Mouse (Mus musculus) ES-Bruce4 (cell line): ENCODE measurements around the gene Tom1. TPM values are rescaled to one million over a fixed set of nuclear protein-coding genes. Genes with fewer than 3 reads are reported as not detected.

ENCODE experiments used
- H3K27ac ChIP-seq: 2 replicates; pipeline ENCODE4 v1.5.1; 2012; ENCODE audit warnings: low read length, inconsistent platforms; ENCODE audit not compliant: insufficient read depth
- H3K27me3 ChIP-seq: 2 replicates; pipeline ENCODE4 v1.6.1; 2012; ENCODE audit warnings: mild to moderate bottlenecking, low read length, inconsistent platforms; ENCODE audit not compliant: control insufficient read depth, poor library complexity, insufficient read depth, severe bottlenecking
- H3K36me3 ChIP-seq: 2 replicates; pipeline ENCODE4 v1.6.1; 2012; ENCODE audit warnings: inconsistent platforms, mild to moderate bottlenecking, low read length, moderate library complexity; ENCODE audit not compliant: control insufficient read depth, poor library complexity, insufficient read depth, severe bottlenecking
- H3K4me1 ChIP-seq: one replicate; pipeline ENCODE4 v1.8.1; 2011; ENCODE audit warnings: low read length; ENCODE audit not compliant: control insufficient read depth, insufficient read depth
- H3K4me3 ChIP-seq: 2 replicates; pipeline ENCODE4 v1.5.1; 2011; ENCODE audit warnings: low read depth, mild to moderate bottlenecking, low read length
- H3K9ac ChIP-seq: 2 replicates; pipeline ENCODE4 v1.6.1; 2012; ENCODE audit warnings: low read depth, mild to moderate bottlenecking, inconsistent platforms; ENCODE audit not compliant: poor library complexity, severe bottlenecking
- H3K9me3 ChIP-seq: replicated peaks from 2 replicates; pipeline ENCODE4 v1.6.1; 2012; ENCODE audit warnings: mild to moderate bottlenecking, low read length, inconsistent platforms; ENCODE audit not compliant: control insufficient read depth, poor library complexity, insufficient read depth, severe bottlenecking
- CTCF ChIP-seq: IDR thresholded peaks from one replicate; pipeline ENCODE4 v1.8.1; 2011; ENCODE audit warnings: low read depth, low read length
- EP300 ChIP-seq: IDR thresholded peaks from 2 replicates; pipeline ENCODE4 v1.6.1; 2011; ENCODE audit warnings: low read depth, low read length; ENCODE audit not compliant: insufficient read depth
- POLR2A ChIP-seq: IDR thresholded peaks from one replicate; pipeline ENCODE4 v1.8.1; 2011; ENCODE audit warnings: low read length; ENCODE audit not compliant: insufficient read depth
- polyA plus RNA-seq: library from polyadenylated mRNA; stranded (reverse); fragments of >200 nt; gene quantifications from 2 replicates; pipeline ENCODE4 v1.2.4, GENCODE M21; 2011; ENCODE audit warnings: low read depth; ENCODE audit not compliant: missing spikeins, insufficient read depth, insufficient read length

Gene Tom1
- polyA plus RNA-seq, 1 experiment = 46.1 TPM

- Histone ChIP-seq H3K36me3 (no peaks in the 10 kb centered on the region), H3K27me3 (no peaks in the 10 kb centered on the region), H3K9ac (no peak overlapping the region), H3K4me1 (peaks cover 2% of the 10 kb centered on the region), H3K27ac (no peak overlapping the region), H3K9me3 (no peaks in the 10 kb centered on the region), H3K4me3 (no peak overlapping the region)
- no peak for TF ChIP-seq CTCF
- no peak for TF ChIP-seq EP300
- no peak for TF ChIP-seq POLR2A
Observed at GRCm38 (mm10) chr8:75082181-75082805, 48.8 kb downstream of the Tom1 start.

- Histone ChIP-seq H3K4me1 (peaks cover 3% of the 10 kb centered on the region), H3K9ac (peak overlapping the region; percentile 51), H3K36me3 (no peaks in the 10 kb centered on the region), H3K4me3 (peak overlapping the region; percentile 66), H3K27me3 (no peaks in the 10 kb centered on the region), H3K27ac (peak overlapping the region; percentile 95), H3K9me3 (no peaks in the 10 kb centered on the region)
- TF ChIP-seq CTCF (no peak), EP300 (peak; percentile 95), POLR2A (no peak)
Observed at GRCm38 (mm10) chr8:75083846-75084245, 50.3 kb downstream of the Tom1 start.

- Histone ChIP-seq H3K27me3 (no peaks in the 10 kb centered on the region), H3K4me3 (no peak overlapping the region), H3K27ac (peak overlapping the region; percentile 70)
Observed at GRCm38 (mm10) chr8:75084382-75085064, 51.0 kb downstream of the Tom1 start.

GRCm38 (mm10) chr8:75086002-75086401 lies 52.5 kb downstream of the Tom1 start:
- Histone ChIP-seq H3K9ac (no peak overlapping the region), H3K27me3 (no peaks in the 10 kb centered on the region), H3K4me1 (peaks cover 5% of the 10 kb centered on the region), H3K4me3 (no peak overlapping the region), H3K9me3 (no peaks in the 10 kb centered on the region), H3K27ac (no peak overlapping the region; the same call in 1 of the 2 replicates), H3K36me3 (no peaks in the 10 kb centered on the region)
- no peak for TF ChIP-seq POLR2A
- TF ChIP-seq EP300 = no peak
- no peak for TF ChIP-seq CTCF

More at GRCm38 (mm10) chr8:75084382-75085064, 51.0 kb downstream of the Tom1 start:
- H3K4me1 ChIP-seq = peaks cover 5% of the 10 kb centered on the region
- H3K9me3 ChIP-seq = no peaks in the 10 kb centered on the region
- no peak overlapping the region for H3K9ac ChIP-seq
- TF ChIP-seq POLR2A = no peak
- TF ChIP-seq EP300 = no peak
- no peak for TF ChIP-seq CTCF
- no peaks in the 10 kb centered on the region for H3K36me3 ChIP-seq

DNA sequence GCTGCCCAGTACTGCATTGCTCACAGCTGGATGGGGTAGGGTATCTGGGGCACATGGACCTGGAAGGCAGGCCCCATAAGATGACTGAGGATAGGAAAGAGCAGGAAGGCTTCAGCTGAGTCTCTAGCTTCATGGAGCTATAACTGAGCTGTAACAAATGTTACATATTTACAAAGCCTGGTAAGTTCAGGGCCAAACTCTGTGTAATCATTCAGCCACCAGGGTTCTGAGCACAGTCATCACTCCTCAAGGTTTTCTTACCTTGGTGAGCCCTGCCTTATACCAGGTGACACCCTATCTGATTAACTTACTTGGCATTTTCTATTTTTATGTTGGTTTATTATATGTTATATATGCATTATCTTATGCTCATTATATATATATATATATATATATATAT lies 53.6 kb downstream of the Tom1 start:
- H3K4me1 ChIP-seq = peaks cover 5% of the 10 kb centered on the region
- TF ChIP-seq CTCF = no peak
- no peak for TF ChIP-seq EP300
- no peaks in the 10 kb centered on the region for H3K36me3 ChIP-seq
- H3K27ac ChIP-seq = no peak overlapping the region
- H3K9ac ChIP-seq = no peak overlapping the region
- H3K9me3 ChIP-seq = no peaks in the 10 kb centered on the region
- H3K27me3 ChIP-seq = no peaks in the 10 kb centered on the region
- H3K4me3 ChIP-seq = no peak overlapping the region

GRCm38 (mm10) chr8:75088989-75089881 lies 55.7 kb downstream of the Tom1 start:
- H3K4me1 ChIP-seq = peaks cover 3% of the 10 kb centered on the region
- no peaks in the 10 kb centered on the region for H3K27me3 ChIP-seq
- H3K9me3 ChIP-seq = no peaks in the 10 kb centered on the region
- peak overlapping the region; percentile 90 for H3K27ac ChIP-seq
- H3K9ac ChIP-seq = peak overlapping the region; percentile 35; the same call in 1 of the 2 replicates
- no peak for TF ChIP-seq POLR2A
- TF ChIP-seq EP300 = peak; percentile 67; the same call in 1 of the 2 replicates
- H3K36me3 ChIP-seq = no peaks in the 10 kb centered on the region
- no peak overlapping the region for H3K4me3 ChIP-seq
